Mouse (Mus musculus) forebrain, embryonic 10.5 days (tissue): Measurements from ENCODE around the gene Lilra5. TPM values are rescaled to one million over a fixed set of nuclear protein-coding genes. Genes with fewer than 3 reads are reported as not detected.
"Not testable (repeated sequence)": the region's sequence is repeated elsewhere in the genome, so short reads cannot be mapped to it uniquely, and the experiment has no call there.

Experiments used
- DNase-seq: peaks from one replicate; pipeline ENCODE4 v3.0.0-alpha.2; 2017; ENCODE audit warnings: low spot score; ENCODE audit errors: extremely low spot score
- H3K27ac ChIP-seq: fragments of 300-500 bp; sonication (generic); 2 replicates; pipeline ENCODE4 v1.5.1; 2016; ENCODE audit warnings: mild to moderate bottlenecking
- H3K27me3 ChIP-seq: fragments of 300-500 bp; sonication (generic); 2 replicates; pipeline ENCODE4 v1.6.1; 2016; ENCODE audit warnings: mild to moderate bottlenecking; ENCODE audit not compliant: poor library complexity, severe bottlenecking
- H3K36me3 ChIP-seq: fragments of 300-500 bp; sonication (generic); replicated peaks from 2 replicates; pipeline ENCODE4 v1.6.1; 2016; ENCODE audit warnings: mild to moderate bottlenecking, moderate library complexity
- H3K4me1 ChIP-seq: fragments of 300-500 bp; sonication (generic); 2 replicates; pipeline ENCODE4 v1.6.1; 2016
- H3K4me3 ChIP-seq: fragments of 300-500 bp; sonication (generic); 2 replicates; pipeline ENCODE4 v1.5.1; 2016; ENCODE audit warnings: mild to moderate bottlenecking, moderate library complexity
- H3K9me3 ChIP-seq: fragments of 300-500 bp; sonication (generic); 2 replicates; pipeline ENCODE4 v1.6.1; 2016; ENCODE audit warnings: mild to moderate bottlenecking, moderate library complexity
- WGBS: fragments of 180-500 bp; shearing (Covaris S2); methylation state at CpG from one replicate; pipeline ENCODE4 v1.1.7; 2016; 5-methylcytosine and 5-hydroxymethylcytosine counted together
- polyA plus RNA-seq: library from polyadenylated mRNA; unstranded; fragments of >200 nt; fragmentation: Nextera tagmentation; extraction: Ambion mirVana; gene quantifications from 2 replicates; pipeline ENCODE4 v1.2.1, GENCODE M21; 2016

Lilra5 gene
- polyA plus RNA-seq, result not detected in 2 replicates

GRCm38 (mm10) chr7:4237454-4237853 is at the start of gene Lilra5:
TSS of gene Lilra5 (plus strand) at chr7:4237754.
- no peak for DNase-seq
- no peak within 1 kb of the TSS for H3K27ac ChIP-seq
- WGBS, result 87% methylated on average over 7 of the region's 7 CpGs

GRCm38 (mm10) chr7:4207126-4207525 is 30.4 kb upstream of the Lilra5 start:
- Histone ChIP-seq H3K27me3 (no peaks in the 10 kb centered on the region), H3K4me1 (no peaks in the 10 kb centered on the region), H3K9me3 (peaks cover 4% of the 10 kb centered on the region; the same call in 1 of the 2 replicates), H3K4me3 (no peak overlapping the region), H3K36me3 (no peaks in the 10 kb centered on the region), H3K27ac (no peak overlapping the region)
- WGBS, result 85% methylated on average over 1 of the region's 1 CpGs
- DNase-seq, result no peak

More at GRCm38 (mm10) chr7:4237454-4237853, at the start of gene Lilra5:
- no peaks in the 10 kb centered on the region for H3K36me3 ChIP-seq
- no peaks in the 10 kb centered on the region for H3K9me3 ChIP-seq
- H3K27me3 ChIP-seq, result no peaks in the 10 kb centered on the region
- no peaks in the 10 kb centered on the region for H3K4me1 ChIP-seq
- no peak within 1 kb of the TSS for H3K4me3 ChIP-seq

- Histone ChIP-seq H3K9me3 (peaks cover 4% of the 10 kb centered on the region; the same call in 1 of the 2 replicates), H3K36me3 (no peaks in the 10 kb centered on the region), H3K4me1 (no peaks in the 10 kb centered on the region), H3K27me3 (no peaks in the 10 kb centered on the region), H3K27ac (no peak overlapping the region), H3K4me3 (no peak overlapping the region)
- whole genome bisulfite sequencing, result 43% methylated on average over 2 of the region's 2 CpGs
- DNase-seq, result no peak
Observed at GRCm38 (mm10) chr7:4208626-4209025, 28.9 kb upstream of the Lilra5 start.

GRCm38 (mm10) chr7:4213436-4213835 is 24.1 kb upstream of the Lilra5 start:
- DNase-seq, H3K4me1 ChIP-seq, H3K36me3 ChIP-seq, H3K4me3 ChIP-seq, H3K27ac ChIP-seq, H3K9me3 ChIP-seq, H3K27me3 ChIP-seq: not testable (repeated sequence)

- DNase-seq, result no peak
- Histone ChIP-seq H3K36me3 (no peaks in the 10 kb centered on the region), H3K4me3 (no peak overlapping the region), H3K9me3 (no peaks in the 10 kb centered on the region), H3K27me3 (no peaks in the 10 kb centered on the region), H3K27ac (no peak overlapping the region), H3K4me1 (no peaks in the 10 kb centered on the region)
- WGBS, result 88% methylated on average over 2 of the region's 2 CpGs
Observed at GRCm38 (mm10) chr7:4215396-4215795, 22.2 kb upstream of the Lilra5 start.

GRCm38 (mm10) chr7:4215805-4216204 is 21.7 kb upstream of the Lilra5 start:
- Histone ChIP-seq H3K27me3 (no peaks in the 10 kb centered on the region), H3K4me3 (no peak overlapping the region)
- WGBS, result 83% methylated on average over 2 of the region's 2 CpGs

GRCm38 (mm10) chr7:4235536-4235935 is 2.0 kb upstream of the Lilra5 start:
- Histone ChIP-seq H3K9me3 (no peaks in the 10 kb centered on the region), H3K36me3 (no peaks in the 10 kb centered on the region), H3K4me1 (no peaks in the 10 kb centered on the region), H3K4me3 (no peak overlapping the region), H3K27ac (no peak overlapping the region), H3K27me3 (no peaks in the 10 kb centered on the region)
- no peak for DNase-seq

More at GRCm38 (mm10) chr7:4215805-4216204, 21.7 kb upstream of the Lilra5 start:
- Histone ChIP-seq H3K4me1 (no peaks in the 10 kb centered on the region), H3K9me3 (no peaks in the 10 kb centered on the region), H3K36me3 (no peaks in the 10 kb centered on the region), H3K27ac (no peak overlapping the region)
- no peak for DNase-seq

GRCm38 (mm10) chr7:4239038-4239721 is 1.6 kb downstream of the Lilra5 start:
- H3K9me3 ChIP-seq, result no peaks in the 10 kb centered on the region
- no peaks in the 10 kb centered on the region for H3K4me1 ChIP-seq
- H3K27ac ChIP-seq, result no peak overlapping the region
- 74% methylated on average over 6 of the region's 6 CpGs for WGBS
- no peak for DNase-seq
- H3K27me3 ChIP-seq, result no peaks in the 10 kb centered on the region
- no peak overlapping the region for H3K4me3 ChIP-seq
- no peaks in the 10 kb centered on the region for H3K36me3 ChIP-seq

- H3K36me3 ChIP-seq, H3K9me3 ChIP-seq, H3K27me3 ChIP-seq, H3K27ac ChIP-seq, DNase-seq, H3K4me1 ChIP-seq, H3K4me3 ChIP-seq: not testable (repeated sequence)
- 80% methylated on average over 1 of the region's 1 CpGs for WGBS
Observed at GRCm38 (mm10) chr7:4251211-4251610, 13.7 kb downstream of the Lilra5 start.

- H3K4me3 ChIP-seq, DNase-seq, H3K36me3 ChIP-seq, H3K27me3 ChIP-seq, H3K27ac ChIP-seq, H3K9me3 ChIP-seq, H3K4me1 ChIP-seq: not testable (repeated sequence)
- WGBS, result 11% methylated on average over 1 of the region's 1 CpGs
Observed at GRCm38 (mm10) chr7:4256060-4256459, 18.5 kb downstream of the Lilra5 start.

GRCm38 (mm10) chr7:4260521-4260920 is 23.0 kb downstream of the Lilra5 start:
- not testable (repeated sequence) for H3K4me3 ChIP-seq, DNase-seq, H3K4me1 ChIP-seq, H3K27me3 ChIP-seq, H3K27ac ChIP-seq, H3K36me3 ChIP-seq, H3K9me3 ChIP-seq
- 98% methylated on average over 1 of the region's 1 CpGs for WGBS

GRCm38 (mm10) chr7:4272106-4272505 is 34.6 kb downstream of the Lilra5 start:
- 82% methylated on average over 1 of the region's 1 CpGs for WGBS
- DNase-seq, result not testable (repeated sequence)

GRCm38 (mm10) chr7:4273874-4274273 is 36.3 kb downstream of the Lilra5 start:
- not testable (repeated sequence) for H3K27ac ChIP-seq, DNase-seq, H3K27me3 ChIP-seq, H3K4me1 ChIP-seq, H3K4me3 ChIP-seq, H3K36me3 ChIP-seq, H3K9me3 ChIP-seq
- 88% methylated on average over 2 of the region's 2 CpGs for WGBS

More at GRCm38 (mm10) chr7:4272106-4272505, 34.6 kb downstream of the Lilra5 start:
- not testable (repeated sequence) for H3K27me3 ChIP-seq, H3K4me1 ChIP-seq, H3K9me3 ChIP-seq, H3K36me3 ChIP-seq, H3K4me3 ChIP-seq, H3K27ac ChIP-seq

GRCm38 (mm10) chr7:4275500-4275899 is 37.9 kb downstream of the Lilra5 start:
- not testable (repeated sequence) for H3K27me3 ChIP-seq, H3K4me1 ChIP-seq, H3K4me3 ChIP-seq, H3K9me3 ChIP-seq, DNase-seq, H3K27ac ChIP-seq, H3K36me3 ChIP-seq
- WGBS, result 92% methylated on average over 10 of the region's 10 CpGs
